Mouse (Mus musculus): ENCODE measurements around the gene Gm11172. TPM values are rescaled to one million over a fixed set of nuclear protein-coding genes. Genes with fewer than 3 reads are reported as not detected.

Gm11172 gene
- total RNA-seq (2015) (not detected in 2 replicates), total RNA-seq (2017) (not detected in 2 replicates)

GRCm38 (mm10) chr16:10812865-10813371 lies at the start of gene Gm11172:
TSS of gene Gm11172 (plus strand) at chr16:10812915.
- peak; percentile 35; the same call in 1 of the 2 replicates for ATAC-seq (ENCODE audit: poor library complexity, severe bottlenecking)

- ATAC-seq (ENCODE audit: poor library complexity, severe bottlenecking) = no peak
Measured at GRCm38 (mm10) chr16:10763540-10764264, 49.0 kb upstream of the Gm11172 start.

GRCm38 (mm10) chr16:10764323-10764722 lies 48.4 kb upstream of the Gm11172 start:
- ATAC-seq (ENCODE audit: poor library complexity, severe bottlenecking) = no peak

GRCm38 (mm10) chr16:10767158-10767557 lies 45.6 kb upstream of the Gm11172 start:
- ATAC-seq (ENCODE audit: poor library complexity, severe bottlenecking) = 0 out of 2 replicates have a peak, but pooled peaks have one; percentile 25

GRCm38 (mm10) chr16:10768821-10769220 lies 43.9 kb upstream of the Gm11172 start:
- peak; percentile 87 for ATAC-seq (ENCODE audit: poor library complexity, severe bottlenecking)

GRCm38 (mm10) chr16:10769661-10770060 lies 43.1 kb upstream of the Gm11172 start:
- peak; percentile 38 for ATAC-seq (ENCODE audit: poor library complexity, severe bottlenecking)

GRCm38 (mm10) chr16:10770531-10771325 lies 42.0 kb upstream of the Gm11172 start:
- no peak for ATAC-seq (ENCODE audit: poor library complexity, severe bottlenecking)

- peak; percentile 58 for ATAC-seq (ENCODE audit: poor library complexity, severe bottlenecking)
Measured at GRCm38 (mm10) chr16:10771769-10772510, 40.8 kb upstream of the Gm11172 start.

GRCm38 (mm10) chr16:10773543-10773942 lies 39.2 kb upstream of the Gm11172 start:
- ATAC-seq (ENCODE audit: poor library complexity, severe bottlenecking) = no peak

- peak; percentile 25 for ATAC-seq (ENCODE audit: poor library complexity, severe bottlenecking)
Measured at GRCm38 (mm10) chr16:10774726-10775125, 38.0 kb upstream of the Gm11172 start.

- no peak for ATAC-seq (ENCODE audit: poor library complexity, severe bottlenecking)
Measured at GRCm38 (mm10) chr16:10776322-10776721, 36.4 kb upstream of the Gm11172 start.

- ATAC-seq (ENCODE audit: poor library complexity, severe bottlenecking) = no peak
Measured at GRCm38 (mm10) chr16:10777579-10778160, 35.0 kb upstream of the Gm11172 start.

GRCm38 (mm10) chr16:10780631-10781120 lies 32.0 kb upstream of the Gm11172 start:
- ATAC-seq (ENCODE audit: poor library complexity, severe bottlenecking) = no peak

GRCm38 (mm10) chr16:10781862-10782371 lies 30.8 kb upstream of the Gm11172 start:
- no peak for ATAC-seq (ENCODE audit: poor library complexity, severe bottlenecking)

GRCm38 (mm10) chr16:10782377-10783151 lies 30.2 kb upstream of the Gm11172 start:
- ATAC-seq (ENCODE audit: poor library complexity, severe bottlenecking) = no peak

GRCm38 (mm10) chr16:10783152-10783434 lies 29.6 kb upstream of the Gm11172 start:
- ATAC-seq (ENCODE audit: poor library complexity, severe bottlenecking) = no peak

- ATAC-seq (ENCODE audit: poor library complexity, severe bottlenecking) = no peak
Measured at GRCm38 (mm10) chr16:10783451-10783850, 29.3 kb upstream of the Gm11172 start.

- no peak for ATAC-seq (ENCODE audit: poor library complexity, severe bottlenecking)
Measured at GRCm38 (mm10) chr16:10783883-10784792, 28.6 kb upstream of the Gm11172 start.
